Mouse (Mus musculus): ENCODE results near the gene Pcsk4. TPM values are rescaled to one million over a fixed set of nuclear protein-coding genes. Genes with fewer than 3 reads are reported as not detected.

Gene Pcsk4
- polyA plus RNA-seq (2015; fragmentation: Nextera tagmentation; extraction: Ambion mirVana): 1.3 and 1.5 TPM in 2 replicates

DNA sequence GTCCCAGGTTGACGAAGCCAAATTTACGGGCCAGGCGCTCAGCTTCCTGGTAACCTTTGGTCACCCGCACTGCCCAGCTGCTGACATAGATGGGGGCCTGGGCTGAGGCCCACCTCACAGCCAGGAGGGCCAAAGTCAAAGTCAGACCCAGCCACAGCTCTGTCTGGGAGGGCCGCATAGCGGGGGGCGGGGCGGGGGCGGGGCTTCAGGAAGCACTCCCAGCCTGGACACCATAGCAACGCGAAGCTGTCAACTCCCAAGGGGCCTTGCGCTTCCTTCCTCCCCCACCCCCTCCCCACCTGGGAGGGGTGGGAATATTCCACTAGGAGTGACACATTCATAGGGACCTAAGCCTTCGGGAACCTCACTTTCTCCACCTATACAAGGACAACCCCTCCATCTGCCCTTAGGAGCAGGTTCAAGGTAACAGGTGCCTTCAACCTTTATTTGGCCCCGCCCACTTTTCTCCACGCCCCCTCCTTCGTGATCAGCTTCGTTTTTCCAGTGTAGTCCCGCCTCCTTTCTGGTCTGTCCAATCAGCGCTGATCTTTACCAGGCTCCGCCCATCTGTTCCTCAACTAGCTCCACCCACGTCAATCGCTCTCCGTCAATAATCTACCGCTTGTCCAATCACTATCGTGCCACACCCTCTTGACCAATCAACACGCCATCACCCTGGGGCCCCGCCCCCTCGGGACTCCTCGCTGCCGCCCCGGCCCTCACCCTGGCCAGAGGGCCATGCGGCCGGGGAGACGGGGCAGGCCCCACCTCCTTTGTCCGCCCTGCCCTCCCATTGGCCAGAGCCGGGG, at the start of gene Pcsk4, which contains the start of gene Reep6:
TSS of gene Pcsk4 (minus strand) at position 226 of the 809 bp plus-strand sequence.
TSS of gene Reep6 (plus strand) at position 681 of the 809 bp plus-strand sequence.
- peaks cover 52% of the 10 kb centered on the region for H3K27me3 ChIP-seq
- H3K4me3 ChIP-seq: peak within 1 kb of the TSS; percentile 55
- peak within 1 kb of the TSS; percentile 50 for H3K9ac ChIP-seq
- ATAC-seq (replicated peaks; ENCODE audit: insufficient number of reproducible peaks, insufficient read depth, low FRiP score, low read depth): peak; percentile 96
- 5% methylated on average over 36 of the region's 36 CpGs for WGBS
- H3K9me3 ChIP-seq (replicated peaks): no peaks in the 10 kb centered on the region
- H3K36me3 ChIP-seq: no peaks in the 10 kb centered on the region
- no peak within 1 kb of the TSS for H3K27ac ChIP-seq
- peak within 1 kb of the TSS; percentile 95 for H3K4me2 ChIP-seq
- H3K4me1 ChIP-seq (replicated peaks): peaks cover 21% of the 10 kb centered on the region

GRCm38 (mm10) chr10:80377716-80378115, 48.4 kb upstream of the Pcsk4 start:
- Histone ChIP-seq H3K9ac (no peak overlapping the region), H3K4me1 (replicated peaks) (no peaks in the 10 kb centered on the region), H3K4me2 (no peak overlapping the region), H3K27me3 (peaks cover 4% of the 10 kb centered on the region), H3K27ac (no peak overlapping the region), H3K9me3 (replicated peaks) (no peaks in the 10 kb centered on the region), H3K36me3 (peaks cover 26% of the 10 kb centered on the region), H3K4me3 (no peak overlapping the region)
- WGBS: 35% methylated on average over 10 of the region's 10 CpGs
- ATAC-seq (replicated peaks; ENCODE audit: insufficient number of reproducible peaks, insufficient read depth, low FRiP score, low read depth): no peak

- H3K36me3 ChIP-seq: peaks cover 11% of the 10 kb centered on the region
- H3K9ac ChIP-seq: no peak overlapping the region
- H3K27ac ChIP-seq: no peak overlapping the region
- peaks cover 9% of the 10 kb centered on the region for H3K4me1 ChIP-seq (replicated peaks)
- H3K4me2 ChIP-seq: no peak overlapping the region
- peaks cover 11% of the 10 kb centered on the region for H3K27me3 ChIP-seq
- no peaks in the 10 kb centered on the region for H3K9me3 ChIP-seq (replicated peaks)
- ATAC-seq (replicated peaks; ENCODE audit: insufficient number of reproducible peaks, insufficient read depth, low FRiP score, low read depth): no peak; the same call in 1 of the 2 replicates
- 2% methylated on average over 7 of the region's 7 CpGs for WGBS
- no peak overlapping the region for H3K4me3 ChIP-seq
Observed at GRCm38 (mm10) chr10:80376160-80376559, 46.9 kb upstream of the Pcsk4 start.

DNA sequence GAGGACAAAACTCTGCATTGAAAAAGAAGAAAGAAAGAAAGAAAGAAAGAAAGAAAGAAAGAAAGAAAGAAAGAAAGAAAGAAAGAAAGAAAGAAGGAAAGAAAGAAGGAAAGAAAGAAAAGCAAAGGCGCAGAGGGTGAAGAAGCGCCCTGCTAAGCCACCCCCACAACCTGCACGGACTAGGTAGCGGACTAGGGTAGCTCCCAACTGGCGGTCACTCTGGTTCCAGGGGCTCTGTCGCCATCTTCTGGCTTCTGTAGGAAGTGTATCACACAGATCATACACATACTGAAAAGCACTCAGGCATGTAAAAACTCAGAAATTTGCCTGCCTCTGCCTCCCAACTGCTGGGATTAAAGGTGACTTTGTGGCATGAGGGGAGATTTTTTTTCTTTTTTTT, 44.8 kb upstream of the Pcsk4 start:
- Histone ChIP-seq H3K36me3 (no peaks in the 10 kb centered on the region), H3K9ac (no peak overlapping the region), H3K27me3 (peaks cover 11% of the 10 kb centered on the region), H3K9me3 (replicated peaks) (no peaks in the 10 kb centered on the region), H3K27ac (no peak overlapping the region), H3K4me3 (no peak overlapping the region), H3K4me1 (replicated peaks) (peaks cover 9% of the 10 kb centered on the region), H3K4me2 (no peak overlapping the region)
- ATAC-seq (replicated peaks; ENCODE audit: insufficient number of reproducible peaks, insufficient read depth, low FRiP score, low read depth): no peak
- 20% methylated on average over 6 of the region's 6 CpGs for whole genome bisulfite sequencing

- H3K9me3 ChIP-seq (replicated peaks): no peaks in the 10 kb centered on the region
- peaks cover 13% of the 10 kb centered on the region for H3K27me3 ChIP-seq
- no peak overlapping the region for H3K4me3 ChIP-seq
- H3K9ac ChIP-seq: no peak overlapping the region
- no peak overlapping the region for H3K27ac ChIP-seq
- no peaks in the 10 kb centered on the region for H3K36me3 ChIP-seq
- peaks cover 9% of the 10 kb centered on the region for H3K4me1 ChIP-seq (replicated peaks)
- WGBS: 75% methylated on average over 6 of the region's 6 CpGs
- H3K4me2 ChIP-seq: no peak overlapping the region
- no peak for ATAC-seq (replicated peaks; ENCODE audit: insufficient number of reproducible peaks, insufficient read depth, low FRiP score, low read depth)
Observed at GRCm38 (mm10) chr10:80372706-80373105, 43.4 kb upstream of the Pcsk4 start.

DNA sequence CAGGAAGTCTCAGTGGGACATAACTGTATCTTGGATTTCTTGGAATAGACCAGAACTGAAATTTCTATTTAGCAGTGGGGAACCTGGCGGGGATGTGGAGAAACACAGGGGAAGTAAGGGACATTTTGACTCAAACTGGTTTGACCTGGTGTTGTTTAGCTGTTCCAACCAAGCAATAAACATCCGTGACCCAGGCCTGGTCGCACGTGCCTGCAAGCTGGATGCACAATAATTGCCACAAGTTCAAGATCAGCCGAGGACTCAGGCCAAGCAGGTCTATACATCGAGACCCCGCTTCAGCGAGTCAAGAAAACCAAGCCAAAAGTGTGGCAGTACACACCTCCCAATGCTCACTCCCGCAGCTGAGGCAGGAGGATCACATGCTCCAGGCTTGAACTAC, 42.7 kb upstream of the Pcsk4 start:
- WGBS: 58% methylated on average over 9 of the region's 9 CpGs
- no peak overlapping the region for H3K27ac ChIP-seq
- peaks cover 18% of the 10 kb centered on the region for H3K27me3 ChIP-seq
- no peak overlapping the region for H3K9ac ChIP-seq
- ATAC-seq (replicated peaks; ENCODE audit: insufficient number of reproducible peaks, insufficient read depth, low FRiP score, low read depth): no peak
- peak overlapping the region; percentile 24; the same call in 1 of the 2 replicates for H3K4me3 ChIP-seq
- no peaks in the 10 kb centered on the region for H3K36me3 ChIP-seq
- peaks cover 9% of the 10 kb centered on the region for H3K4me1 ChIP-seq (replicated peaks)
- H3K9me3 ChIP-seq (replicated peaks): no peaks in the 10 kb centered on the region
- peak overlapping the region; percentile 44; the same call in 1 of the 2 replicates for H3K4me2 ChIP-seq

GRCm38 (mm10) chr10:80371411-80371966, 42.2 kb upstream of the Pcsk4 start:
- WGBS: 8% methylated on average over 12 of the region's 12 CpGs
- no peaks in the 10 kb centered on the region for H3K9me3 ChIP-seq (replicated peaks)
- no peak; the same call in 1 of the 2 replicates for ATAC-seq (replicated peaks; ENCODE audit: insufficient number of reproducible peaks, insufficient read depth, low FRiP score, low read depth)
- peak overlapping the region; percentile 24 for H3K4me3 ChIP-seq
- H3K9ac ChIP-seq: no peak overlapping the region
- no peaks in the 10 kb centered on the region for H3K36me3 ChIP-seq
- H3K27ac ChIP-seq: no peak overlapping the region
- H3K4me1 ChIP-seq (replicated peaks): peaks cover 9% of the 10 kb centered on the region
- H3K4me2 ChIP-seq: peak overlapping the region; percentile 44
- peaks cover 18% of the 10 kb centered on the region for H3K27me3 ChIP-seq

DNA sequence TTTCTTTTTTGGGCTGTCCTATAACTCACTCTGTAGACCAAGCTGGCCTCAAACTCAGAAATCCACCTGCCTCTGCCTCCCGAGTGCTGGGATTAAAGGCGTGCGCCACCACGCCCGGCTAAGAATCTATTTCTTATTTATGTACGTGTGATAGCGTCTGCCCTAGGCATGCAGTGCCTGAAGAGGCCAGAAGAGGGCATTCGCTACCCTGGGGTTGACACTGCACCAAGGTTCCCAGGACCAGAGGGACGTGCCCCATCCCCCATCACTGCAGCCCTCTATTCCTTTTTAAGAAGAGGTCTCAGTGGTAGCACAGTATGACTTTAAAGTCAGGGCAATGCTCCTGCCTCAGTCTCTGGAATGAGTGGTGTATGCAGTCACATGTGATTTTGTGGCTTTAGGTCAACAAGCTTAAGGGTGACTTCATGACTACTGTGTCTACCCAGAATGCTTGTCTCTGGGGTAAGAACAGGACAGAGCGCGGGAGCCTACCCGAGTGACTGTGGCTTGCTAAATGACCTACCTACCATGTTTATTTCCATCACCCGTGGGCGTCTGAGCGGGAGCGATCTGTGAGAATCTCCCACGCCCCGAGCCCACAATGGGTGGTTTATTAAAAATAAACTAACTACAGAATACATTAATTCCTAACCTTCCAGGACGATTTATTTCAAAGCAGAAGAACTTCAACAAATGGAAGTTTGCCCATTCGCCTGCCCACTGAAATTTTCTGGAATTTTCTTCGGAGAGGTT, 40.9 kb upstream of the Pcsk4 start:
- WGBS: 74% methylated on average over 21 of the region's 21 CpGs
- Histone ChIP-seq H3K27me3 (peaks cover 30% of the 10 kb centered on the region), H3K9me3 (replicated peaks) (no peaks in the 10 kb centered on the region), H3K4me2 (no peak overlapping the region), H3K4me3 (no peak overlapping the region), H3K36me3 (no peaks in the 10 kb centered on the region), H3K27ac (no peak overlapping the region), H3K9ac (no peak overlapping the region), H3K4me1 (replicated peaks) (peaks cover 9% of the 10 kb centered on the region)
- ATAC-seq (replicated peaks; ENCODE audit: insufficient number of reproducible peaks, insufficient read depth, low FRiP score, low read depth): no peak

GRCm38 (mm10) chr10:80368392-80368791, 39.1 kb upstream of the Pcsk4 start:
- H3K4me1 ChIP-seq (replicated peaks): peaks cover 9% of the 10 kb centered on the region
- no peak for ATAC-seq (replicated peaks; ENCODE audit: insufficient number of reproducible peaks, insufficient read depth, low FRiP score, low read depth)
- H3K36me3 ChIP-seq: no peaks in the 10 kb centered on the region
- peaks cover 46% of the 10 kb centered on the region for H3K27me3 ChIP-seq
- H3K4me2 ChIP-seq: no peak overlapping the region
- no peak overlapping the region for H3K9ac ChIP-seq
- WGBS: 83% methylated on average over 6 of the region's 6 CpGs
- H3K27ac ChIP-seq: no peak overlapping the region
- no peaks in the 10 kb centered on the region for H3K9me3 ChIP-seq (replicated peaks)
- H3K4me3 ChIP-seq: no peak overlapping the region

GRCm38 (mm10) chr10:80367954-80368353, 38.7 kb upstream of the Pcsk4 start:
- WGBS: 49% methylated on average over 5 of the region's 5 CpGs

DNA sequence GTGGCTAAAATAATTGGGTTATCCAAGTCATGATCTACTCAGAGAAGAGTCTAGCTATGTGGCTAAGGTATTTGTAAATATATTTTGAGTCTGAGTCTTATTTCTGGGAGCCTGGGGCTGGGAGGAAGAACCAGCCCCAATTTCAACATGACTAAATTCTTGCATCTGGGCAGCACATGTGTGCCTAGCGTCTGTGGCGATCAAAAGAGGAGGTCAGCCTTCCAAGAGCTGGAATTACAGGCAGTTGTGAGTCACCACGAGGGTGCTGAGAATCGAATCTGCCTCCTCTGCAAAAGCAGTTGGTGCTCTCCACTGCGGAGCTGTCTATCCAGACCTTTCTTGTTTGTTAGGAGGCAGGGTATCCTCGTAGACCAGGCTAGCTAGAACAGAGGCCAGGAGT, 36.4 kb upstream of the Pcsk4 start:
- Histone ChIP-seq H3K9ac (no peak overlapping the region), H3K4me2 (no peak overlapping the region), H3K9me3 (replicated peaks) (no peaks in the 10 kb centered on the region), H3K4me3 (no peak overlapping the region), H3K27me3 (peaks cover 45% of the 10 kb centered on the region), H3K36me3 (no peaks in the 10 kb centered on the region), H3K27ac (no peak overlapping the region), H3K4me1 (replicated peaks) (no peaks in the 10 kb centered on the region)
- ATAC-seq (replicated peaks; ENCODE audit: insufficient number of reproducible peaks, insufficient read depth, low FRiP score, low read depth): no peak
- WGBS: 59% methylated on average over 6 of the region's 6 CpGs

More at GRCm38 (mm10) chr10:80367954-80368353, 38.7 kb upstream of the Pcsk4 start:
- peaks cover 47% of the 10 kb centered on the region for H3K27me3 ChIP-seq
- no peaks in the 10 kb centered on the region for H3K9me3 ChIP-seq (replicated peaks)
- H3K27ac ChIP-seq: no peak overlapping the region
- no peak overlapping the region for H3K4me2 ChIP-seq
- no peaks in the 10 kb centered on the region for H3K36me3 ChIP-seq
- no peak overlapping the region for H3K9ac ChIP-seq
- peaks cover 9% of the 10 kb centered on the region for H3K4me1 ChIP-seq (replicated peaks)
- no peak overlapping the region for H3K4me3 ChIP-seq
- no peak for ATAC-seq (replicated peaks; ENCODE audit: insufficient number of reproducible peaks, insufficient read depth, low FRiP score, low read depth)
